Mouse (Mus musculus) 416B (cell line): ENCODE data around the gene Gm8926.
"Not testable (repeated sequence)": the region's sequence is repeated elsewhere in the genome, so short reads cannot be mapped to it uniquely, and the experiment has no call there.

ENCODE experiments used
- DNase-seq: peaks from one replicate; pipeline ENCODE4 v3.0.0; 2011; ENCODE audit warnings: low read depth

Gene Gm8926

DNA sequence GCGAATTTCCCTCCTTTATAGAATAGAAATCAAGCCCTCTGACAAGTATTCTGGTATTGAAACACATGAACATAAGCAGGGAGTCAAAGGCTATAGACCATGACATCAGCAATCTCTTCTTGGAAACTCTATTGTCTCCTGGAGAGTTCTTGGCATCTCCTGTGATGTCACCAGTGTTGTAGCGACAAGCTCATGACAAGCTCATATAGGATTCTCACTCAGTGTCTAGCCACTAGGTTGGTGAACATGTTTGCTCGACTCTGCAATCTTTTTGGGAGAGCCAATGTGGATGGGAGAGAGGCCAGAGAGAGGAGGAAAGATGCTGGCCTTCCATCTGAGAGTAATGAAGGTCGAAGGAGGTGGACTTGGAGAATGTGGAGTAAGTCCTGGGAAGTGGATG lies at the start of gene Gm8926:
TSS of gene Gm8926 (plus strand) at position 301 of the 400 bp plus-strand sequence.
- DNase-seq: not testable (repeated sequence)
